Mouse (Mus musculus) heart, adult 11 months (tissue): ENCODE measurements around the gene Psmc2.

Experiments
- DNase-seq: peaks from one replicate; pipeline ENCODE4 v3.0.0; 2022

Gene Psmc2

DNA sequence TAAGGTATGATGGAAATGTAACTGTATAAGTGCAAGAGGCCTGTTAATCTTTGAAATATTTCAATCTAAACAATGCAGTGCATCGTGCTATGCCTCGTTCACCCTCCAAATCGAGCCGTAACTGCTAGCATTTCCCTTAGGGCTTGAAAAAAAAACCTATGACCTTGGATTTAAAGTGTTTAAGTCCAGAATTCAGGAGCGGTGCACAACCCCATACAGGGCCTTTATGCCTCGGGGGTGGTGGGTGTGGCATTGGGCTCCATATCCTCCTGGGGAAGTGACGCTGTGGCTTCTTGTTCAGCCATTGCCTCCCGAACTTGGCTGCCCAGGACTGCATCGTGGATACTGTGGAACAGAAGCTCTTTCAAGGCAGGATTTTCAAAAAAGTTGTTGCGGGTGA, 25.8 kb downstream of the Psmc2 start:
- DNase-seq: peak; percentile 49

DNA sequence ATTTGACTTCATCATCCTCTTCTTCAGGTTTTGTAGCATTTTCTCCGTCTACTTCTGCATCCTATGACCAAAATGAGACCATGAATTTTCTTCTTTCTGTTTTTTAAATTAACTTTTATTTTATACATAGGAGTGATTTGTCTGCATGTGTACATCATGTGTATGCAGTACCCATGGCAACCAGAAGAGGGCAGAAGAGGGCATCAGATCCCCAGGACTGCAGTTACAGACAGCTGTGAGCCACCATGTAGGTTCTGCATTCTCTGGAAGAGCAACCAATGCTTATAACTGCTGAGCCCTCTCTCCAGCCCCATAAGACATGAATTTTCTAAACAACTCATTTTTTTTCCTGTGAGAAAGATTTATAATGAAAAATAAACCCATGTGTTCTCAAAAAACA, 28.9 kb downstream of the Psmc2 start:
- peak; percentile 73 for DNase-seq

DNA sequence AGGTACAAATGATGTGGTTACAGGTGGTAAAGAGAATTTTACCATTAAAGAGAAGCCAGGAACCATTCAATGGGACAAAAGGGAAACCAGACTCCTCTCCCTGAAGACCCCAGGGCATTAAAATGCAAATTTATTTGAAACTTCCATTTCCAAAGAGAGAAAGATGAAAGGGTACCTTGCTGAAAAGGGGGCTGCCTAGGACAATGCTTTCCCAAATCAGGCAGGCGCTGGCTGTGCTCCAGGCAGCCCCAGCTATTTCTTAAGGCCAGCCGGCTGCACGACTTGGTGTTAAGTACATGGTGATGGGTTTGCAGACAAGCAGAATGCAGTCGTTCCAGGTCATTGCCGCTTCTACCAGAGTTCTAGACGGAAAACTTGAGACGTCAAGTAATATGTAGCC, 41.3 kb downstream of the Psmc2 start:
- DNase-seq: peak; percentile 52

DNA sequence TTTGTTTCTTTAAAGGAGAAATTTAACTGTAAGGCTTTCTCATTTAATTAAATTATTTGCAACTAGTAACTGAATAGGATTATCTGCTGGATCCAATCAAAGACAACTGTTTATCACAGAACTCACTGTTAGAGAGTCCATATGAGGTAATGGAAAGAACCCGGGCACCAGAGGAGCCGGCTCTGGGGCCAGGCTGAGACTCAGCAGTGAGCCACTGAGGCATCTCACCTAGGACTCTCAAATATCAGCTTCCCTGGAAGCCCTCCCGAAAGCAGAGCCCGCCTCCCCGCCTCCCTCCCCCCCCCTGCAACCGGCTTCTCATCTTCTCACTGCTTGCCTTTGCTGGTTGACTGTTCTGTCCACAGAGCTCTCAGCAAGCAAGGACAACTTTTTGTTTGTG, 42.6 kb downstream of the Psmc2 start:
- DNase-seq: no peak

DNA sequence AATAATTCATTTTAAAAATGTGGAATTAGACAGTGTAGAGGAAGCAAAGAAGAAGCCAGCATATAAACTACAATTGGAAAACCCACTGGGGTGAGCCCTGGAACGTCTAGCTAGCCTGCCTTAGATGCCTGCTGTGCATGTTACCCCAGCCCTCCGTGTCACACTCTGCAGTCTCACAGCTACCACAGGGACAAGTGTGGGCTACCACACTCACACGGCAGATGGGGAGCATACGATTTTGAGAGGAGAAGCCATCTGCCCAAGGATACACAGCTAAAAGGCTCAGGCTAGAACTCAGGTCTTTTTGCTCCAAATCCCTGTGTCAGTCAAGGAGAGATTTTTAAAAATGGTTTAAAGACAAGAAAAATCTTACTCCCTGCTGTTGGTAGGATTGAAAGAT, 43.8 kb downstream of the Psmc2 start:
- DNase-seq: peak; percentile 45

DNA sequence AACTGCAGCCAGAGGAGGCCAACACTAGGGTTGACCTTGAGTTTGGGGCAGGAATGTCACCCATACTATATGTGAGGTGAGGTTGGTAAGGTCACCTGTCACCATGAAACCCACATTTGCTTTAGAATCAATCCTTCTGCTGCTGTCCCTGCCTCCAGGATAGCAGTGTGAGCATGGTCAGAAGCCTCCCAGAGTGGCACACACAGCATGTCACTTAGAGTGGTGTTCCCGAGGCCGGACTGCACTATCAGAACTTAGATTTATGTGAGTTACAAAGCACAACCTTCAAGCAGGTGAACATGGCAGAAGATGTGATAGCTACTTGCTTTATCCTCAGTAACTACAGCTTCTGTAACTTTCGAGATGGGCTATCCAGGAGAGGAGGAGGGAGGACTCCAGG, 46.7 kb downstream of the Psmc2 start:
- peak; percentile 55 for DNase-seq

DNA sequence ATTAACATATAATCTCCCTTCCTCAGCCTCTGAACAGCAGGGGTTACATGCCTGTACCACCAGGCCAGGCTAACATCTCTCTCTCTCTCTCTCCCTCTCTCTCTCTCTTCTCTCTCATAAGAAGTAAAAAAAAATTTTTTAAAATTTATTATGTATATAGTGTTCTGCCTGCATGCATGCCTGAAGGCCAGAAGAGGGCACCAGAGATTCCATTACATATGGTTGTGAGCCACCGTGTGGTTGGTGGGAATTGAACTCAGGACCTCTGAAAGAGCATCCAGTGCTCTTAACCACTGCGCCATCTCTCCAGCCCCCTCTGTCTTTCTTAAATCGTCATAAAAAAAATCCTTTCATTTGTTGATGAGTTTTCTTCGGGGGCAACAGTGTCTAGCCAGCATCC, 59.6 kb downstream of the Psmc2 start:
- peak; percentile 1 for DNase-seq

DNA sequence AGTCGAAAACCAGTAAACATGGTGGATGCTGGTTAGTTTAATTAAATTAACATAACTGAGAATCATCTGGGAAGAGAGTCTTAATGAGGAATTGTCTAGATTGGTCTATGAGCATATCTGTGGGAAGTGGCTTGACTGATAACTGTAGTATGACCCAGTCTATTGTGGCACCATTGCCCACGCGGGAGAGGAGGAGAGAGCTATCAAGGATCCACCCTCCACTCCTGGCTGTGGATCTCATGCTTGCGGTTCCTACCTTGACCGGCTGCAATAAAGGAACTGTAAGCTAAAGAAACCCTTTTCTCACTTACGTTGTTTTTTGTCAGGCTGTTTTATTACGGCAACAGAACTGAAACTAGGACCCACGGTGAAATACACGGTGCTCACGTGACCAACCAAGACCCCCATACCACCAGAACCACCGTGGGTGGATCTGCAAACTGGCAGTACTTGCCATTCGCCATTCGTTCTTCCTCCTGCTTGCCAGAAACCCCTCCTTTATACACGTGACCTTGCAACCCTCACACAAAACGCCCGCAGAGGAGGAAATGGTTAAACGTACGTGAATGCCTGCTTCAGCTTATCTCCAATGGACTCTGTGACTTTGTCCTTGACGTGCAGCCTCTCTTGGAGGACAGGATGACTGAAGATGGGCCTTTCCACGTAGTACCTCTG, 61.7 kb downstream of the Psmc2 start:
- no peak for DNase-seq

DNA sequence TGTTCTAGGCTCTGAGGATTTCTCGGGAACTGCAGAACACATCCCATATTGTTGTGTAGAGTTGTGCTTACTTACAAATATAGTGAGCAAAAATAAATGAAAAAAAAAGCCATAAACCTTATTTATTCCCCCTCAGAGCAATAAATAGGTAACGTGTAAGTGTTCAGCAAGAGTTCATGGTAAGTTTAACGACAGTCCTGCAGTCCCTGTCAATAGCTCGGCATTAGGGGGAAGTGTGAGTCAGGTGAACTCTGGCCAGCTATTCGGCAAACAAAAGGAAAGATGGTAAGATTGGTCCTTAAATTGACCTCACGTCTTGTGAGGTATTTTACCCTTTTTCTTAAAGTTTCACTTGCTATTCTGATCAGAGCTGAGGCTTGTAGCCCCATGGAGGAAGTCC, 62.4 kb downstream of the Psmc2 start:
- DNase-seq: no peak

DNA sequence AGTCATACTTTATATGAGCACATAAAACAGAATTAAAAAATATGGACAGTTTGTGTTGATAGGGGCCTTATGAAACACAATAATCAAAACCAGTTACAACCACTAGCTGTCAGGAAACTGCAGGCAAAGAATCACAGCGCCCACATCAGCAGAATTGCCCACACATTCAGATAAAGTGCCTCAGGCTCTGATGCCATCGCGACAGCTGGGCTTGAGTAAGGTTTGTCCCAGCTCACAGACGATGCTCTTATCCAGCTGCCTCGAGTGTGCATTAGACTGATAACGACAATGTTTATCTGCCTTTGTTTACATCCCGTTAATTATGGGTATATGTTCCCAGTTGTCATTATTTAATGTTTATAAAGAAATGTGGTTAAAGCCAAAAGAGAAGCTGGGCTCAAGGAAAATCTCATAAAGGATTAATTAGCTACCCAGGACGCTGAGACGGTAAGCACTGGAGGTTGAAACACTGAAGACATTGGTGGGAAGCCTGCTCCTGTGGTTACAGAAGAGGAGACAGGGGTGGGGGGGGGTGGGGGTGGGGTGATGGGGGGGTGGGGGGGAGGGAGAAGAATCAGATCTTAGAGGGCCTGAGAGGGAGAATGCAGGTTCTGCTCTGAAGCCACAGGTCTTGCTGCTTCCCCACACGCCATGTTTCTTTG, 66.7 kb downstream of the Psmc2 start:
- DNase-seq: peak; percentile 22
